Mouse (Mus musculus) kidney, postnatal 0 days (tissue): Measurements from ENCODE around the gene Ngef. TPM values are rescaled to one million over a fixed set of nuclear protein-coding genes. Genes with fewer than 3 reads are reported as not detected.
A peak's percentile ranks its signal among the peaks of the same experiment; 100 is the strongest.
"Not testable (repeated sequence)": the region's sequence is repeated elsewhere in the genome, so short reads cannot be mapped to it uniquely, and the experiment has no call there.

Experiments used
- ATAC-seq: fragments of 200-750 bp; cut with Nextera tagmentation; replicated peaks from 2 replicates; pipeline ENCODE4 v1.8.0; 2017; ENCODE audit warnings: low read depth, moderate number of reproducible peaks, moderate TSS enrichment, moderate library complexity; ENCODE audit not compliant: low FRiP score
- DNase-seq: peaks from one replicate; pipeline ENCODE4 v3.0.0-alpha.2; 2016; ENCODE audit warnings: low spot score
- H3K27ac ChIP-seq: fragments of 300-500 bp; sonication (generic); 2 replicates; pipeline ENCODE4 v1.5.1; 2014; ENCODE audit warnings: mild to moderate bottlenecking
- H3K27me3 ChIP-seq: fragments of 300-500 bp; sonication (generic); 2 replicates; pipeline ENCODE4 v1.6.1; 2014; ENCODE audit warnings: low read length, mixed read lengths; ENCODE audit not compliant: insufficient read depth
- H3K36me3 ChIP-seq: fragments of 300-500 bp; sonication (generic); 2 replicates; pipeline ENCODE4 v1.6.1; 2014; ENCODE audit warnings: low read length, mixed read lengths; ENCODE audit not compliant: insufficient read depth
- H3K4me1 ChIP-seq: fragments of 300-500 bp; sonication (generic); replicated peaks from 2 replicates; pipeline ENCODE4 v1.6.1; 2014; ENCODE audit warnings: antibody characterized with exemption, low read length, mixed read lengths; ENCODE audit not compliant: insufficient read depth
- H3K4me2 ChIP-seq: fragments of 300-500 bp; sonication (generic); 2 replicates; pipeline ENCODE4 v1.6.1; 2014; ENCODE audit warnings: mild to moderate bottlenecking, low read length, moderate library complexity, mixed read lengths
- H3K4me3 ChIP-seq: fragments of 300-500 bp; sonication (generic); replicated peaks from 2 replicates; pipeline ENCODE4 v1.5.1; 2014; ENCODE audit warnings: low read depth, low read length
- H3K9ac ChIP-seq: fragments of 300-500 bp; sonication (generic); 2 replicates; pipeline ENCODE4 v1.6.1; 2014; ENCODE audit warnings: low read depth, low read length
- H3K9me3 ChIP-seq: fragments of 300-500 bp; sonication (generic); replicated peaks from 2 replicates; pipeline ENCODE4 v1.6.1; 2016; ENCODE audit warnings: low read length, inconsistent platforms, mixed read lengths
- CTCF ChIP-seq: IDR thresholded peaks from 2 replicates; pipeline ENCODE4 v1.5.1; 2016; ENCODE audit warnings: antibody characterized with exemption, low read depth, mild to moderate bottlenecking, moderate library complexity
- WGBS: fragments of 180-500 bp; shearing (Covaris S2); extraction: QIAGEN DNeasy Blood & Tissue Kit; methylation state at CpG from one replicate; pipeline ENCODE4 v1.1.7; 2014; 5-methylcytosine and 5-hydroxymethylcytosine counted together
- polyA plus RNA-seq: library from polyadenylated mRNA; unstranded; fragments of >200 nt; fragmentation: Nextera tagmentation; extraction: Ambion mirVana; gene quantifications from 2 replicates; pipeline ENCODE4 v1.2.1, GENCODE M21; 2015

Gene Ngef
- polyA plus RNA-seq, 1 experiment from 2014 or later: 4.4 TPM

DNA sequence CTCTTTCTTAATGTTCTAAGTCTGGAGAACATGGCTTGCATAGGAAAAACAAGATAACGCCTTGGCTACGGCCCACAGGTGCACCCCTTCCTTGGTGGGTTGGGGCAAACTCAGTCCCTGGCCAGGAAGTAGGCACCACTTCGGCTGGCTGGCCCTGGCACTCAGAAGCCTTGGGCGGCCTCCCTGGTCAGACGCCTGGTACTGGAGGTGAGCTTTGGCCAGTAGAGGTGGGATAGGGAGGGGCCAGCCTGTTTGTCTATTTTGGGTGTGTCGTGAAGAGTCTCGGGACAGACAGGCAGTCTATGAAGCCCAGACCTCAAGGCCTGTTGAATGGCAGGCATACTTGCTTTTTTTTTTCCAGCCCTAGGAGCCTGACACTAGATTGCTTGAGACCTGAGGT is 101.1 kb downstream of the Ngef start:
- H3K27me3 ChIP-seq: 0 out of 2 replicates have a peak, but pooled peaks cover 7% of the 10 kb centered on the region
- no peak overlapping the region for H3K4me3 ChIP-seq
- H3K36me3 ChIP-seq: no peaks in the 10 kb centered on the region
- WGBS: 78% methylated on average over 7 of the region's 7 CpGs
- H3K4me1 ChIP-seq: peaks cover 7% of the 10 kb centered on the region; the same call in 1 of the 2 replicates
- TF ChIP-seq CTCF: no peak
- H3K4me2 ChIP-seq: no peak overlapping the region
- no peak for DNase-seq
- no peak for ATAC-seq
- H3K27ac ChIP-seq: no peak overlapping the region
- no peak overlapping the region for H3K9ac ChIP-seq
- H3K9me3 ChIP-seq: no peaks in the 10 kb centered on the region

GRCm38 (mm10) chr1:87471914-87472313 is 101.8 kb downstream of the Ngef start:
- DNase-seq (no peak), ATAC-seq (no peak)
- no peak for TF ChIP-seq CTCF
- Histone ChIP-seq H3K4me2 (no peak overlapping the region), H3K36me3 (no peaks in the 10 kb centered on the region), H3K27ac (no peak overlapping the region), H3K9ac (no peak overlapping the region), H3K9me3 (no peaks in the 10 kb centered on the region), H3K27me3 (0 out of 2 replicates have a peak, but pooled peaks cover 7% of the 10 kb centered on the region), H3K4me1 (peaks cover 7% of the 10 kb centered on the region; the same call in 1 of the 2 replicates), H3K4me3 (no peak overlapping the region)
- 80% methylated on average over 7 of the region's 7 CpGs for WGBS

- not testable (repeated sequence) for H3K4me3 ChIP-seq, H3K4me2 ChIP-seq, H3K27ac ChIP-seq, H3K36me3 ChIP-seq, H3K9me3 ChIP-seq, ATAC-seq, H3K27me3 ChIP-seq, H3K4me1 ChIP-seq, DNase-seq, H3K9ac ChIP-seq
- WGBS: 47% methylated on average over 10 of the region's 10 CpGs
These were observed 103.7 kb downstream of the Ngef start, which contains the start of gene Snorc for GRCm38 (mm10) chr1:87469971-87470370. Snorc (plus strand) TSS chr1:87470271.

GRCm38 (mm10) chr1:87468321-87468720 is 105.3 kb downstream of the Ngef start:
- 70% methylated on average over 6 of the region's 6 CpGs for WGBS

GRCm38 (mm10) chr1:87467469-87467868 is 106.2 kb downstream of the Ngef start:
- Histone ChIP-seq H3K4me1 (no peaks in the 10 kb centered on the region), H3K36me3 (no peaks in the 10 kb centered on the region), H3K4me3 (no peak overlapping the region), H3K4me2 (peak overlapping the region; percentile 19), H3K27ac (no peak overlapping the region), H3K27me3 (no peaks in the 10 kb centered on the region), H3K9ac (no peak overlapping the region), H3K9me3 (no peaks in the 10 kb centered on the region)
- no peak for ATAC-seq
- 49% methylated on average over 9 of the region's 9 CpGs for WGBS
- no peak for DNase-seq
- TF ChIP-seq CTCF: no peak

More at GRCm38 (mm10) chr1:87468321-87468720, 105.3 kb downstream of the Ngef start:
- no peak overlapping the region for H3K9ac ChIP-seq
- TF ChIP-seq CTCF: peak; percentile 57
- ATAC-seq (no peak), DNase-seq (peak; percentile 29)
- H3K27ac ChIP-seq: no peak overlapping the region
- H3K27me3 ChIP-seq: no peaks in the 10 kb centered on the region
- no peak overlapping the region for H3K4me3 ChIP-seq
- H3K36me3 ChIP-seq: no peaks in the 10 kb centered on the region
- H3K9me3 ChIP-seq: no peaks in the 10 kb centered on the region
- H3K4me2 ChIP-seq: no peak overlapping the region
- H3K4me1 ChIP-seq: no peaks in the 10 kb centered on the region

GRCm38 (mm10) chr1:87459856-87460255 is 113.8 kb downstream of the Ngef start:
- H3K9ac ChIP-seq, H3K27me3 ChIP-seq, ATAC-seq, H3K4me3 ChIP-seq, H3K9me3 ChIP-seq, H3K4me2 ChIP-seq, DNase-seq, H3K36me3 ChIP-seq, H3K4me1 ChIP-seq, H3K27ac ChIP-seq: not testable (repeated sequence)
- WGBS: 77% methylated on average over 5 of the region's 7 CpGs

DNA sequence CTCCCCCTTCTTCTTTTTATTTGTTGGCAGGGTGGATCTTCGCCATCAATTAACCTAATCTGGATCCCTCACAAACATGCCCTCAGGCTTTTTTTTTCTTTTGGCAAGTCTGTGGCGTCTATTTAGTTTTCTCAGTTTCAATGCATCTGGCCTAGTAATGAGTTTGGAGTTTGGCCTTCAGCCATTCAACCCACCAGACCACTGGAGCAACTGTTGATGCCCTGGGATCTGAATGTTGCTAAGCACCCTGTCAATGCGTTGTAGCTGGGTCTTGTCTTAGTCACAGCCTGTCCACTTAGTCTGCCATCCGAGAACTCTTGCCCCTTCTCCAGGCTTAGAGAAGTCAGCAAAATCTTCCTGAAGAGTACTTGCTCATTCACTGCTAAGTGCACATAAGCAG is 115.6 kb downstream of the Ngef start:
- Histone ChIP-seq H3K4me1 (no peaks in the 10 kb centered on the region), H3K9me3 (no peaks in the 10 kb centered on the region), H3K4me2 (no peak overlapping the region), H3K9ac (no peak overlapping the region), H3K27me3 (no peaks in the 10 kb centered on the region), H3K27ac (no peak overlapping the region), H3K36me3 (no peaks in the 10 kb centered on the region), H3K4me3 (no peak overlapping the region)
- no peak for DNase-seq
- 89% methylated on average over 4 of the region's 4 CpGs for WGBS
- no peak for ATAC-seq
- no peak for TF ChIP-seq CTCF
